Mouse (Mus musculus) central nervous system, embryonic 14 days (tissue): Measurements from ENCODE around the gene Chac2. TPM values are rescaled to one million over a fixed set of nuclear protein-coding genes. Genes with fewer than 3 reads are reported as not detected.

ENCODE experiments used
- polyA plus RNA-seq: library from polyadenylated mRNA; depleted of rRNA; stranded (reverse); fragments of >200 nt; gene quantifications from 2 replicates; pipeline ENCODE4 v1.2.3, GENCODE M21; 2012; rRNA removed

The Chac2 gene
- 9.2 and 9.4 TPM in 2 replicates for polyA plus RNA-seq

GRCm38 (mm10) chr11:30985877-30986624 is at the start of gene Chac2:
Gene Chac2, minus strand, starts transcription at chr11:30986350.

GRCm38 (mm10) chr11:30954279-30954725 is 31.8 kb downstream of the Chac2 start, which contains the start of gene Erlec1:
Gene Erlec1, minus strand, starts transcription at chr11:30954335.

Other genes starting within 250 kb of the Chac2 start
- 45.1 and 51.6 TPM in 2 replicates for gene Psme4, start 214.6 kb downstream of the Chac2 start, polyA plus RNA-seq
- gene Gpr75, start 101.0 kb downstream of the Chac2 start, polyA plus RNA-seq = 3.9 and 4.9 TPM in 2 replicates
- gene Asb3, start 100.9 kb downstream of the Chac2 start, polyA plus RNA-seq = 13.0 and 15.1 TPM in 2 replicates
- 30.6 and 30.9 TPM in 2 replicates for gene Erlec1, start 32.0 kb downstream of the Chac2 start, polyA plus RNA-seq
- not detected in 2 replicates for gene Gm17332, start 196.1 kb upstream of the Chac2 start, polyA plus RNA-seq